Mouse (Mus musculus) embryonic facial prominence, embryonic 14.5 days (tissue): Measurements from ENCODE around the gene Gadl1. TPM values are rescaled to one million over a fixed set of nuclear protein-coding genes. Genes with fewer than 3 reads are reported as not detected.

Source experiments
- ATAC-seq: fragments of 200-750 bp; cut with Nextera tagmentation; 2 replicates; pipeline ENCODE4 v1.8.0; 2017; ENCODE audit warnings: low read depth, moderate number of reproducible peaks, moderate TSS enrichment
- DNase-seq: peaks from one replicate; pipeline ENCODE4 v3.0.0-alpha.2; 2015; ENCODE audit warnings: low spot score
- H3K27ac ChIP-seq: fragments of 300-500 bp; sonication (generic); replicated peaks from 2 replicates; pipeline ENCODE4 v1.5.1; 2014; ENCODE audit warnings: low read depth, mild to moderate bottlenecking, low read length, moderate library complexity
- H3K27me3 ChIP-seq: fragments of 300-500 bp; sonication (generic); replicated peaks from 2 replicates; pipeline ENCODE4 v1.6.1; 2014; ENCODE audit warnings: low read length; ENCODE audit not compliant: control insufficient read depth, insufficient read depth
- H3K36me3 ChIP-seq: fragments of 300-500 bp; sonication (generic); 2 replicates; pipeline ENCODE4 v1.6.1; 2014; ENCODE audit warnings: low read length, mixed read lengths; ENCODE audit not compliant: control insufficient read depth, insufficient read depth
- H3K4me1 ChIP-seq: fragments of 300-500 bp; sonication (generic); 2 replicates; pipeline ENCODE4 v1.6.1; 2014; ENCODE audit warnings: antibody characterized with exemption, low read length; ENCODE audit not compliant: control insufficient read depth, insufficient read depth
- H3K4me2 ChIP-seq: fragments of 300-500 bp; sonication (generic); 2 replicates; pipeline ENCODE4 v1.6.1; 2014; ENCODE audit warnings: low read depth, mild to moderate bottlenecking, low read length, moderate library complexity, mixed read lengths
- H3K4me3 ChIP-seq: fragments of 300-500 bp; sonication (generic); 2 replicates; pipeline ENCODE4 v1.5.1; 2014; ENCODE audit warnings: low read depth, mild to moderate bottlenecking, low read length
- H3K9ac ChIP-seq: fragments of 300-500 bp; sonication (generic); 2 replicates; pipeline ENCODE4 v1.6.1; 2014; ENCODE audit warnings: low read depth, mild to moderate bottlenecking, low read length, moderate library complexity, mixed read lengths
- H3K9me3 ChIP-seq: fragments of 300-500 bp; sonication (generic); 2 replicates; pipeline ENCODE4 v1.6.1; 2016; ENCODE audit warnings: low read length; ENCODE audit not compliant: control insufficient read depth
- WGBS: fragments of 180-500 bp; shearing (Covaris S2); extraction: QIAGEN DNeasy Blood & Tissue Kit; methylation state at CpG from one replicate; pipeline ENCODE4 v1.1.7; 2014; 5-methylcytosine and 5-hydroxymethylcytosine counted together
- polyA plus RNA-seq: library from polyadenylated mRNA; unstranded; fragments of >200 nt; fragmentation: Nextera tagmentation; extraction: Ambion mirVana; gene quantifications from 2 replicates; pipeline ENCODE4 v1.2.1, GENCODE M21; 2014

Gene Gadl1
- polyA plus RNA-seq, 1 experiment from 2014 or later: 2.5 TPM

DNA sequence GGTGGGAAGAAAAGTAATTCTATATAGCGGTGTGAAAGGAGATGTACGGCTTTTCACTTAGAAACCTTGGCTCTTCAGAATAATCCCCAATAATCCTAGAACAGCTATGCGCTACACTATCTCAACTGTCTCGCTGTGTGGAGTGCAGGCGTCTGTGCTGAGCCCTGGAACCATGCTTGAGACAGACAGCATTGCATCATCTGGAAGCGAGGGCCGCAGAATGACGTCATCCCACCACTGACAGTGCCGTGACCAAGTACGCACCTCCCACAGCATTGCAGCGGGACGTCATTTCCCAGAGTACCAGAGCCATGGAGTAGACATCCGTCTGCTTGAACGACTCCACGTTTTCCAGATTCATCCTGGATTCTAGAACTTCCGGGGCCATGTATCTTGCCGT lies 195.5 kb downstream of the Gadl1 start:
- no peak overlapping the region for H3K27ac ChIP-seq
- peaks cover 11% of the 10 kb centered on the region for H3K9me3 ChIP-seq
- H3K4me2 ChIP-seq: no peak overlapping the region
- no peak for DNase-seq
- no peaks in the 10 kb centered on the region for H3K27me3 ChIP-seq
- H3K4me1 ChIP-seq: peaks cover 4% of the 10 kb centered on the region
- 91% methylated on average over 17 of the region's 17 CpGs for whole genome bisulfite sequencing
- ATAC-seq: no peak
- H3K4me3 ChIP-seq: no peak overlapping the region
- no peak overlapping the region for H3K9ac ChIP-seq
- H3K36me3 ChIP-seq: peaks cover 88% of the 10 kb centered on the region

DNA sequence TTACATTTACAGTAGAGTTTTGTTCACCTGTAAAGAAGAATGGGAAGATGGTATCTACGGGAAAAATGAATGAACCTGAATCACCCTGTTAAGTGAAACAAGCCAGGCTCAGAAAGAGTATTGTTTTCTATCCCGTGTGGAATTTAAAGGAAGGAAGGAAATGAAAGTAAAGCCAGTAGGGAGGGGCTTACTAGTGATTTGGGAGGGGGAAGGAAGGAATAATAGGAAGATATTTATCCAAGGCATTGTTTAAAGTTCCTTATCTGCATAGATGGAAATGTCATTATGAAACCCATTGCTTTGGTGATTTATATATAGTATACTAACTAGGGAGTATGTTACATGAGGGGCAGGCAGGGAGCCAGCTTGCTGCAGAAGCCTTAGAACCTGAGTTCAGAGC lies 199.5 kb downstream of the Gadl1 start:
- Histone ChIP-seq H3K27ac (no peak overlapping the region), H3K36me3 (peaks cover 90% of the 10 kb centered on the region), H3K9ac (no peak overlapping the region), H3K4me3 (no peak overlapping the region), H3K4me2 (no peak overlapping the region), H3K4me1 (no peaks in the 10 kb centered on the region), H3K27me3 (no peaks in the 10 kb centered on the region), H3K9me3 (peaks cover 11% of the 10 kb centered on the region)
- no peak for DNase-seq
- WGBS: 76% methylated on average over 2 of the region's 2 CpGs
- no peak for ATAC-seq

GRCm38 (mm10) chr9:116111149-116111970 lies 202.1 kb downstream of the Gadl1 start:
- Histone ChIP-seq H3K9ac (no peak overlapping the region), H3K4me1 (peaks cover 4% of the 10 kb centered on the region; the same call in 1 of the 2 replicates), H3K4me3 (no peak overlapping the region), H3K9me3 (peaks cover 8% of the 10 kb centered on the region), H3K27ac (no peak overlapping the region), H3K27me3 (no peaks in the 10 kb centered on the region), H3K36me3 (peaks cover 71% of the 10 kb centered on the region), H3K4me2 (no peak overlapping the region)
- no peak for ATAC-seq
- no peak for DNase-seq
- WGBS: 82% methylated on average over 9 of the region's 9 CpGs

DNA sequence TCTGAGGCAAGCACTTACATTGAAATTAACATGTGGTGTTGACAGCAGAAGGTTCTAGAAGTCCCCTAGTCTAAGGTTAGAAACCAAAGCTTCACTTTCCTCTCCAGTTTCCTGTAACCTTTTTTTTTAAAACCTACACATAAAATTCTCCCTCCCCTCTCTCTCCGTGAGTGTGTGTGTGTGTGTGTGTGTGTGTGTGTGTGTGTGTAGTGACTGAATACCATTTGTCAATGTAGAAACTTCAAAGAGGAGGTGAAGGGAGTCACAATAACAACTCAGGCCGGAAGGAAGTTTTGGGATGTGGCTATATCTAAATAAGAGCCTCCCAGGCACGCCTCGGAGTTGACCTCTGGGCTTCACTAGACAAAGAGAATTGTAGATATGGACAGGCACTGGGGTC lies 205.1 kb downstream of the Gadl1 start:
- Histone ChIP-seq H3K4me2 (no peak overlapping the region), H3K36me3 (peaks cover 56% of the 10 kb centered on the region), H3K9ac (no peak overlapping the region), H3K27me3 (no peaks in the 10 kb centered on the region), H3K9me3 (no peaks in the 10 kb centered on the region), H3K27ac (no peak overlapping the region), H3K4me1 (peaks cover 7% of the 10 kb centered on the region; the same call in 1 of the 2 replicates), H3K4me3 (no peak overlapping the region)
- 58% methylated on average over 4 of the region's 4 CpGs for WGBS
- DNase-seq (no peak), ATAC-seq (no peak)

- peaks cover 50% of the 10 kb centered on the region; the same call in 1 of the 2 replicates for H3K36me3 ChIP-seq
- no peak overlapping the region for H3K4me3 ChIP-seq
- no peaks in the 10 kb centered on the region for H3K9me3 ChIP-seq
- DNase-seq (no peak), ATAC-seq (no peak)
- peaks cover 7% of the 10 kb centered on the region; the same call in 1 of the 2 replicates for H3K4me1 ChIP-seq
- 80% methylated on average over 7 of the region's 7 CpGs for WGBS
- H3K27me3 ChIP-seq: no peaks in the 10 kb centered on the region
- H3K9ac ChIP-seq: no peak overlapping the region
- peak overlapping the region; percentile 67; the same call in 1 of the 2 replicates for H3K27ac ChIP-seq
- no peak overlapping the region for H3K4me2 ChIP-seq
These were observed 206.6 kb downstream of the Gadl1 start for GRCm38 (mm10) chr9:116115875-116116274.

- ATAC-seq: no peak
- H3K36me3 ChIP-seq: peaks cover 39% of the 10 kb centered on the region
These were observed 209.1 kb downstream of the Gadl1 start for GRCm38 (mm10) chr9:116118332-116118872.

DNA sequence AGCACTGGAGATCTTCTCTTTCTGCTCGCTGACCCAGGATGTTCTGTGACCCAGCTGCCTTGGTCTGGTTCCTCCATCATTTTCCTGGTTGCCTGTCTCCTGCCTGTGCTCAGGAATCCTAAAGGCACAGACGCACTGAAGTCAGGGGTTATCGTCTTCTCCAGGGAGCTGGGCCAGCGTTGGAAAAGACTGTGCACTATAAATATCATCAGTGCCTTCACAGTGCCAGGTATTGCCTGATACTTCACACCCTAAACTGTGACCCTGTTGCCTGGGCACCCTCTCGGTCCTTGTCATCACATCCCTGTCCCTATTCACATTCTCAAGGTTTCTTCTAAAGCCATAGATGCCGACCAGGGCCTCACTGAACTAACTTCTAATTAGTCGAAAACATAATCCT lies 210.7 kb downstream of the Gadl1 start:
- no peaks in the 10 kb centered on the region for H3K9me3 ChIP-seq
- H3K27me3 ChIP-seq: no peaks in the 10 kb centered on the region
- no peak overlapping the region for H3K9ac ChIP-seq
- no peak overlapping the region for H3K4me3 ChIP-seq
- H3K36me3 ChIP-seq: peaks cover 42% of the 10 kb centered on the region
- H3K4me2 ChIP-seq: no peak overlapping the region
- peaks cover 24% of the 10 kb centered on the region for H3K4me1 ChIP-seq
- WGBS: 92% methylated on average over 7 of the region's 7 CpGs
- H3K27ac ChIP-seq: no peak overlapping the region
- ATAC-seq: no peak
- no peak for DNase-seq

More at GRCm38 (mm10) chr9:116118332-116118872, 209.1 kb downstream of the Gadl1 start:
- Histone ChIP-seq H3K4me2 (no peak overlapping the region), H3K9me3 (no peaks in the 10 kb centered on the region), H3K27me3 (no peaks in the 10 kb centered on the region), H3K4me3 (no peak overlapping the region), H3K27ac (no peak overlapping the region), H3K9ac (no peak overlapping the region), H3K4me1 (peaks cover 18% of the 10 kb centered on the region)
- DNase-seq: no peak
- WGBS: 73% methylated on average over 8 of the region's 8 CpGs

GRCm38 (mm10) chr9:116121472-116121871 lies 212.2 kb downstream of the Gadl1 start:
- Histone ChIP-seq H3K4me3 (no peak overlapping the region), H3K4me1 (peaks cover 19% of the 10 kb centered on the region), H3K9ac (no peak overlapping the region), H3K36me3 (peaks cover 50% of the 10 kb centered on the region), H3K9me3 (no peaks in the 10 kb centered on the region), H3K4me2 (no peak overlapping the region), H3K27me3 (no peaks in the 10 kb centered on the region), H3K27ac (no peak overlapping the region)
- DNase-seq (peak; percentile 64), ATAC-seq (no peak)
- WGBS: 65% methylated on average over 7 of the region's 7 CpGs
